Mouse (Mus musculus): Measurements from ENCODE around the gene Rab30.

GRCm38 (mm10) chr7:92761161-92761560 lies 19.8 kb downstream of the Rab30 start:
- no peak for TF ChIP-seq USF1 (IDR thresholded peaks at IDR 0.05; ENCODE audit: low read depth)
- TF ChIP-seq CTCF (IDR thresholded peaks at IDR 0.05; ENCODE audit: control insufficient read depth, insufficient read depth, insufficient read length) = no peak

Data from C2C12 (cell line).